Mouse (Mus musculus) R1 (cell line): ENCODE data around the gene Rftn1.
A peak's percentile ranks its signal among the peaks of the same experiment; 100 is the strongest.

ENCODE experiments used
- DNase-seq: peaks from one replicate; pipeline ENCODE4 v3.0.0-alpha.2; 2018; ENCODE audit warnings: low read depth, low spot score

Gene Rftn1

GRCm38 (mm10) chr17:50021400-50021799 is 169.1 kb downstream of the Rftn1 start:
- no peak for DNase-seq

- DNase-seq, result no peak
Observed at GRCm38 (mm10) chr17:50020211-50021001, 170.1 kb downstream of the Rftn1 start.

- no peak for DNase-seq
Observed at GRCm38 (mm10) chr17:50019819-50020210, 170.7 kb downstream of the Rftn1 start.

GRCm38 (mm10) chr17:50019090-50019489 is 171.4 kb downstream of the Rftn1 start:
- DNase-seq, result no peak

GRCm38 (mm10) chr17:50014708-50015107 is 175.8 kb downstream of the Rftn1 start:
- no peak for DNase-seq

GRCm38 (mm10) chr17:50013848-50014247 is 176.6 kb downstream of the Rftn1 start:
- DNase-seq, result no peak

- DNase-seq, result no peak
Observed at GRCm38 (mm10) chr17:50010096-50010495, 180.4 kb downstream of the Rftn1 start.

GRCm38 (mm10) chr17:50006721-50007351 is 183.6 kb downstream of the Rftn1 start:
- peak; percentile 86 for DNase-seq

GRCm38 (mm10) chr17:50006338-50006720 is 184.1 kb downstream of the Rftn1 start:
- DNase-seq, result no peak

- peak; percentile 29 for DNase-seq
Observed at GRCm38 (mm10) chr17:50003156-50003555, 187.3 kb downstream of the Rftn1 start.

GRCm38 (mm10) chr17:50002171-50002570 is 188.3 kb downstream of the Rftn1 start:
- DNase-seq, result no peak

GRCm38 (mm10) chr17:50001754-50002153 is 188.7 kb downstream of the Rftn1 start:
- no peak for DNase-seq

GRCm38 (mm10) chr17:50000580-50000979 is 189.9 kb downstream of the Rftn1 start:
- DNase-seq, result no peak

GRCm38 (mm10) chr17:49996626-49997152 is 193.8 kb downstream of the Rftn1 start:
- no peak for DNase-seq

GRCm38 (mm10) chr17:49996097-49996496 is 194.4 kb downstream of the Rftn1 start:
- DNase-seq, result no peak

GRCm38 (mm10) chr17:49995226-49995625 is 195.2 kb downstream of the Rftn1 start:
- DNase-seq, result no peak

GRCm38 (mm10) chr17:49993631-49994030 is 196.8 kb downstream of the Rftn1 start:
- no peak for DNase-seq

- DNase-seq, result no peak
Observed at GRCm38 (mm10) chr17:49992625-49993603, 197.6 kb downstream of the Rftn1 start.

GRCm38 (mm10) chr17:49989583-49989982 is 200.9 kb downstream of the Rftn1 start:
- DNase-seq, result peak; percentile 23

GRCm38 (mm10) chr17:49987095-49987494 is 203.4 kb downstream of the Rftn1 start:
- no peak for DNase-seq

GRCm38 (mm10) chr17:49983478-49983877 is 207.0 kb downstream of the Rftn1 start:
- no peak for DNase-seq
